Mouse (Mus musculus) lung, postnatal 0 days (tissue): ENCODE measurements around the gene Srsf5.

ENCODE experiments used
- CTCF ChIP-seq: IDR thresholded peaks from 2 replicates; pipeline ENCODE4 v1.5.1; 2016; ENCODE audit warnings: antibody characterized with exemption, mild to moderate bottlenecking
- EP300 ChIP-seq: IDR thresholded peaks from 2 replicates; pipeline ENCODE4 v1.6.1; 2016; ENCODE audit warnings: antibody characterized with exemption, mild to moderate bottlenecking, control low read depth

DNA sequence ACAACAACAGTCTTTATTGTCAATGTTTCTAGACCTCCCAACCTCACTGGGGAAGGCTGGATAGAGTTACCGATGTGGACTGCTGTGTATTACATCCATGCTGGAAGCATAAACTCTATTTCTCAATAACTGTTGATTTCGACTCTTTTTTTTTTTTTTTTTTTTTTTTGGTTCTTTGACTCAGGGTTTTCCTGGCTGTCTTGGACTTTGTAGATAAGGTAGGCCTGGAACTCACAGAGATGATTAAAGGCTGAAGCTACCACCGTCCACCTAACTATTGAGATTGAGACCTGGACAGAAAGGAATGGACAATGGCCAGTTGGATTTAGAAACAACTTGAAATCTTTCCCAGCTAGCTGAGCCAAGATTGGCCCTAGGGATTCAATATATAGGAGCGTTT, 1.1 kb upstream of the Srsf5 start:
- TF ChIP-seq CTCF: no peak
- TF ChIP-seq EP300: no peak
